ENCODE assay signal across 14 mouse cellular contexts in genomic region chr13:64235062-64235715, GRCm38 (mm10). TPM values are rescaled to one million over a fixed set of nuclear protein-coding genes. Genes with fewer than 3 reads are reported as not detected.
DNase-seq lines count a peak whose midpoint lies in the region; ATAC-seq and TF ChIP-seq lines count a peak whose summit lies in the region.
"Had no signal": no experiment of that assay in that cellular context is flagged by ENCODE, and none has a peak within 500 bp of the region (broad histone marks: within the 10 kb centered on the region; RNA-seq: fewer than 3 reads in every experiment).

No protein-coding gene starts in this region.

- no peak for ATAC-seq in forebrain, embryonic 14.5 days
- ATAC-seq in forebrain, embryonic 11.5 days (replicated peaks; ENCODE audit: low FRiP score): no peak
- ATAC-seq in hindbrain, embryonic 16.5 days: no peak
- ATAC-seq: inflammation-experienced regulatory T-cells, adult 6 months had no signal

- 76% methylated on average over 4 of the region's 4 CpGs for WGBS in forebrain, embryonic 14.5 days
- 77% methylated on average over 4 of the region's 4 CpGs for WGBS in forebrain, embryonic 11.5 days
- WGBS in hindbrain, embryonic 10.5 days: 71% methylated on average over 4 of the region's 4 CpGs
- 81% methylated on average over 4 of the region's 4 CpGs for WGBS in hindbrain, embryonic 16.5 days

- no peak for TF ChIP-seq CTCF in brain, embryonic 14.5 days (IDR thresholded peaks at IDR 0.05; ENCODE audit: borderline replicate concordance, extremely low read depth, insufficient read depth, insufficient read length)

- no peak overlapping the region for H3K9ac ChIP-seq in forebrain, embryonic 14.5 days (ENCODE audit: low read length)
- no peak overlapping the region for H3K9ac ChIP-seq in forebrain, embryonic 11.5 days (ENCODE audit: low read length)
- H3K9ac ChIP-seq in hindbrain, embryonic 16.5 days (ENCODE audit: low read depth, low read length): no peak overlapping the region
- H3K9ac ChIP-seq: neural tube, embryonic 15.5 days had no signal

- H3K27ac ChIP-seq in forebrain, embryonic 14.5 days (ENCODE audit: low read depth, low read length): no peak overlapping the region
- no peak overlapping the region for H3K27ac ChIP-seq in forebrain, embryonic 11.5 days (ENCODE audit: low read depth, low read length)
- no peak overlapping the region for H3K27ac ChIP-seq in hindbrain, embryonic 10.5 days
- no peak overlapping the region for H3K27ac ChIP-seq in hindbrain, embryonic 16.5 days (ENCODE audit: low read depth, low read length)
- H3K27ac ChIP-seq: macrophage; neural tube, embryonic 15.5 days had no signal

- TF ChIP-seq POLR2A in brain, embryonic 14.5 days (IDR thresholded peaks at IDR 0.05; ENCODE audit: borderline replicate concordance, extremely low read depth, insufficient read depth, insufficient read length, poor library complexity, severe bottlenecking): no peak

- no peaks in the 10 kb centered on the region for H3K36me3 ChIP-seq in forebrain, embryonic 14.5 days (ENCODE audit: control insufficient read depth, insufficient read depth, low read length)
- no peaks in the 10 kb centered on the region for H3K36me3 ChIP-seq in forebrain, embryonic 11.5 days (ENCODE audit: control insufficient read depth, insufficient read depth, low read length)
- no peaks in the 10 kb centered on the region for H3K36me3 ChIP-seq in hindbrain, embryonic 10.5 days
- H3K36me3 ChIP-seq in hindbrain, embryonic 16.5 days (ENCODE audit: control insufficient read depth, insufficient read depth, low read length): no peaks in the 10 kb centered on the region
- H3K36me3 ChIP-seq: neural tube, embryonic 15.5 days had no signal

- H3K9me3 ChIP-seq in forebrain, embryonic 14.5 days (replicated peaks; ENCODE audit: control insufficient read depth, low read length): no peaks in the 10 kb centered on the region
- H3K9me3 ChIP-seq in forebrain, embryonic 11.5 days (ENCODE audit: control insufficient read depth, low read length): no peaks in the 10 kb centered on the region
- no peaks in the 10 kb centered on the region for H3K9me3 ChIP-seq in hindbrain, embryonic 10.5 days
- H3K9me3 ChIP-seq in hindbrain, embryonic 16.5 days (ENCODE audit: control insufficient read depth, low read length): no peaks in the 10 kb centered on the region
- H3K9me3 ChIP-seq: neural tube, embryonic 15.5 days had no signal

- H3K27me3 ChIP-seq in forebrain, embryonic 14.5 days (replicated peaks; ENCODE audit: control insufficient read depth, insufficient read depth, low read length): no peaks in the 10 kb centered on the region
- no peaks in the 10 kb centered on the region for H3K27me3 ChIP-seq in forebrain, embryonic 11.5 days (ENCODE audit: control insufficient read depth, insufficient read depth, low read length)
- H3K27me3 ChIP-seq in hindbrain, embryonic 10.5 days (ENCODE audit: insufficient read depth, poor library complexity, severe bottlenecking): no peaks in the 10 kb centered on the region
- no peaks in the 10 kb centered on the region for H3K27me3 ChIP-seq in hindbrain, embryonic 16.5 days (replicated peaks; ENCODE audit: control insufficient read depth, insufficient read depth, low read length)
- H3K27me3 ChIP-seq: neural tube, embryonic 15.5 days had no signal

- peak; percentile 40 for DNase-seq in forebrain, embryonic 14.5 days (ENCODE audit: low spot score)
- DNase-seq in forebrain, embryonic 11.5 days (ENCODE audit: low spot score): no peak
- DNase-seq in hindbrain, embryonic 10.5 days (ENCODE audit: low spot score): peak; percentile 20
- DNase-seq in brain, embryonic 14.5 days (ENCODE audit: low read depth): peak; percentile 36
- peak; percentile 47 for DNase-seq in fibroblast of lung, adult 2 months (ENCODE audit: low read depth)
- DNase-seq in right cerebral cortex, postnatal 36 days (ENCODE audit: low spot score in 2 of 2): no peak
- DNase-seq in gastrocnemius, postnatal 25 days: no peak
- DNase-seq: cerebellum, adult 9-11 months; kidney, postnatal 4 days; thymus, postnatal 14 days had no signal

- no peak overlapping the region for H3K4me2 ChIP-seq in forebrain, embryonic 14.5 days (ENCODE audit: low read length)
- H3K4me2 ChIP-seq in forebrain, embryonic 11.5 days (ENCODE audit: low read depth, low read length, severe bottlenecking): no peak overlapping the region
- H3K4me2 ChIP-seq in hindbrain, embryonic 16.5 days (ENCODE audit: low read length): no peak overlapping the region
- H3K4me2 ChIP-seq: neural tube, embryonic 15.5 days had no signal

- H3K4me3 ChIP-seq in forebrain, embryonic 14.5 days (ENCODE audit: low read depth, low read length): no peak overlapping the region
- no peak overlapping the region for H3K4me3 ChIP-seq in forebrain, embryonic 11.5 days (ENCODE audit: low read depth, low read length)
- H3K4me3 ChIP-seq in hindbrain, embryonic 10.5 days: no peak overlapping the region
- no peak overlapping the region for H3K4me3 ChIP-seq in hindbrain, embryonic 16.5 days (ENCODE audit: low read length)
- H3K4me3 ChIP-seq: neural tube, embryonic 15.5 days had no signal

- H3K4me1 ChIP-seq in forebrain, embryonic 14.5 days (ENCODE audit: control insufficient read depth, insufficient read depth, low read length): no peaks in the 10 kb centered on the region
- no peaks in the 10 kb centered on the region for H3K4me1 ChIP-seq in forebrain, embryonic 11.5 days (replicated peaks; ENCODE audit: control insufficient read depth, insufficient read depth, low read length)
- 0 out of 2 replicates have a peak, but pooled peaks cover 5% of the 10 kb centered on the region for H3K4me1 ChIP-seq in hindbrain, embryonic 10.5 days (replicated peaks)
- H3K4me1 ChIP-seq in hindbrain, embryonic 16.5 days (ENCODE audit: control insufficient read depth, insufficient read depth, low read depth, low read length): no peaks in the 10 kb centered on the region
- H3K4me1 ChIP-seq: neural tube, embryonic 15.5 days had no signal

RNA-seq across cellular contexts. Expression of gene Cdc14b, which starts 39.9 kb away (rescaled TPM):
- polyA plus RNA-seq in forebrain, embryonic 14.5 days (2014; fragmentation: Nextera tagmentation; extraction: Ambion mirVana): 3.1 and 3.5 TPM in 2 replicates
- polyA plus RNA-seq in forebrain, embryonic 11.5 days (2014; fragmentation: Nextera tagmentation; extraction: Ambion mirVana): 12.7 and 13.7 TPM in 2 replicates
- 11.2 and 16.3 TPM in 2 replicates for polyA plus RNA-seq in hindbrain, embryonic 10.5 days (2016; fragmentation: Nextera tagmentation; extraction: Ambion mirVana)
- 2.8 and 3.4 TPM in 2 replicates for polyA plus RNA-seq in hindbrain, embryonic 16.5 days (2015; fragmentation: Nextera tagmentation; extraction: Ambion mirVana)
- polyA plus RNA-seq in brain, embryonic 14.5 days (2012; rRNA removed): 6.1 and 6.7 TPM in 2 replicates
- 1 to 10 TPM; 3.8 to 4.6 TPM for total RNA-seq in gastrocnemius, postnatal 25 days (2021)

Comparison
In these comparisons a context has a peak if more than half of its experiments do, and no peak if none do; other contexts are left out.
1. DNase-seq: peak in forebrain, embryonic 14.5 days (single experiment), hindbrain, embryonic 10.5 days (single experiment), brain, embryonic 14.5 days (single experiment) and fibroblast of lung, adult 2 months (single experiment); none in forebrain, embryonic 11.5 days (single experiment), right cerebral cortex, postnatal 36 days (0 of 2) and gastrocnemius, postnatal 25 days (single experiment).